Mouse (Mus musculus): ENCODE measurements around the gene Bbs5.

GRCm38 (mm10) chr2:69681931-69682330 is 35.0 kb downstream of the Bbs5 start:
- TF ChIP-seq POLR2A (IDR thresholded peaks at IDR 0.05; ENCODE audit: extremely low read depth, insufficient read depth, low read length), result no peak
- no peak for TF ChIP-seq CTCF (IDR thresholded peaks at IDR 0.05; ENCODE audit: low read depth, low read length)

Data from liver, adult 2 months (tissue).